Mouse (Mus musculus) left cerebral cortex, postnatal 14 days (tissue): ENCODE data around the gene 6820408C15Rik. TPM values are rescaled to one million over a fixed set of nuclear protein-coding genes. Genes with fewer than 3 reads are reported as not detected.

Experiments used
- DNase-seq, 2 experiments: peaks; one replicate each; pipeline ENCODE4 v3.0.0; 2021 to 2022; ENCODE audit warnings: low spot score in 2 of 2, mixed read lengths in 1 of 2
- intact Hi-C: fragments of 180-260 bp; cut with DNase I; formaldehyde crosslinking; loops from one replicate; pipeline ENCODE4 v1.15.1; 2025
- long read RNA-seq, 2 experiments: library from polyadenylated mRNA; stranded (forward); transcript quantifications; one replicate each; pipeline ENCODE4 v2.0.0; 2021
- total RNA-seq, 2 experiments: library from RNA; stranded (reverse); gene quantifications; 2 replicates each; pipeline ENCODE4 v1.2.3; 2021

6820408C15Rik gene
- 1 to 10 TPM; 3.1 to 3.3 TPM for total RNA-seq
- long read RNA-seq, experiment 1, partial matches to known transcripts = 3 of 6 reads
- long read RNA-seq, experiment 1, other reads (novel, unspliced or antisense) = 3 of 6 reads
- long read RNA-seq, experiment 2, partial matches to known transcripts = 2 of 3 reads
- long read RNA-seq, experiment 2, other reads (novel, unspliced or antisense) = 1 of 3 reads

DNA sequence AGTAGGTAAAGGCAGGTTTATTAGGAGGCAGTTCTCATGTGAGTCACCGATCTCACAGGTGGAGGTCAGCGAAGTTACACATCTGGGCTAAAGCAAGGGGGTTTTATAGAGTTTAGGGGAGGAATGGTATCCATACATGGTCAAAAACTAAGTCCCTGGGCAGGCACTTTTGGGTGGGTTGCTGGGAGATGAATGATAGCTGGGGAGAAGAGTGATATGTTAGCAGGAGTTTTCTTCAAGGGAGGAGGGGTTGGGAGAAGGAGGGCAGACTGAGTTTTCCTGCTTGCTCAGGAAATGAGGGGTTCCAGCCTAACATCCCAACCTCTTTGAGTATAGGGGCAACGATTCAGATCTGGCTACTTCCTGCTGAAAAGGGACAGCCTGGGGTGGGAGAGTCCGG, at the start of gene 6820408C15Rik:
Gene 6820408C15Rik, plus strand, starts transcription at position 301 of the 400 bp plus-strand sequence.
- DNase-seq = no peak
- intact Hi-C loops = no loop called here

- intact Hi-C loops = loop anchor here (10.0 kb wide), 1 partner anchor 343 kb away; no protein-coding TSS in a partner anchor
- DNase-seq = no peak
Observed at GRCm38 (mm10) chr2:152367917-152368316, 47.5 kb upstream of the 6820408C15Rik start.

DNA sequence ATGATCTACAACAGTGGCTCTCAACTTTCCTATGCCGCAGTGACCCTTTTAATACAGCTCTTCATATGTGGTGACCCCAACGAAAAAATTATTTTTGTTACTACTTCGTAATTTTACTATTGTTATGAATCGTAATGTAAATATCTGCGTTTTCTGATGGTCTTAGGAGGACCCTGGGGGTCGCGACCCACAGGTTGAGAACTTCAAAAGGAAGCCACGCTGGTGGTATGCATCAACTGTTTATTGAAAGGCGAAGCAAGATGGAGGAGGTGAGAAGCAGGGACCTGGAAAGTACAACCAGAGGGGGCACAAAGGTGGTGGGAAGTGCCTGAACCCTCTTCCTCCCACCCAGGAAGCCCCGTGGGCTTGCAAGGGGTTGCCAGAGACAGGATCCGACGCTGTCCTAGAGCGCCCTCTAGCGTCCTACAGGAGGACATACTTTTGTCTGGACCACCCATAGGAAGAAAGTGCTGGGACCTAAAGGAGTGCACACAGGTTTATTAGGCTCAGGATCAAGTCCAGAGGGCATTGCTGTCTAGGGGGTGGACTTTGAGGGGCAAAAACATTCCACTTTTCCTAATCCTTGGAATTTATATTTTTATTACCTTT, 46.8 kb upstream of the 6820408C15Rik start:
- intact Hi-C loops = loop anchor here (10.0 kb wide), 1 partner anchor 344 kb away; no protein-coding TSS in a partner anchor

GRCm38 (mm10) chr2:152372104-152372503, 43.3 kb upstream of the 6820408C15Rik start:
- DNase-seq = no peak
- intact Hi-C loops = no loop called here

More for the DNA sequence above, 46.8 kb upstream of the 6820408C15Rik start:
- DNase-seq = peak; percentile 52 to 67

DNA sequence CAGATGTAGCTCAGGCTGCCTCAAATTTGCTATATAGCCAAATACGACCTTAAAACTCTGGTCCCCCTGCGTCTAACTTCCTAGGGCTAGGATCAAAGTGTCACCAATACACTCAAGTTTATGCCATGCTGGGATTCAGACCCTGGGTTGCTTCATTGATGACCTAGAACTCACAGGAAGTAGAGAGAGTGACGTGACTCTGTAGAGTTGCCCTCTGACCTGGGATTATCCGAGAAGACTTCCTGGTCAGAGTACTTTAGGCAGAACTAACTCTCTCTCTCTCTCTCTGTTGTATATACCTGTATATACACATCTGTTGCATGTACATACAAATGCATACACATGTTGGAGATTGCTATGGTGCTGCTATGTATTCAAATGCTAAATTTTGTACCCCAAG, 42.7 kb upstream of the 6820408C15Rik start:
- intact Hi-C loops = no loop called here
- no peak for DNase-seq

- DNase-seq = no peak
- intact Hi-C loops = no loop called here
Observed at GRCm38 (mm10) chr2:152373547-152373946, 41.8 kb upstream of the 6820408C15Rik start.

DNA sequence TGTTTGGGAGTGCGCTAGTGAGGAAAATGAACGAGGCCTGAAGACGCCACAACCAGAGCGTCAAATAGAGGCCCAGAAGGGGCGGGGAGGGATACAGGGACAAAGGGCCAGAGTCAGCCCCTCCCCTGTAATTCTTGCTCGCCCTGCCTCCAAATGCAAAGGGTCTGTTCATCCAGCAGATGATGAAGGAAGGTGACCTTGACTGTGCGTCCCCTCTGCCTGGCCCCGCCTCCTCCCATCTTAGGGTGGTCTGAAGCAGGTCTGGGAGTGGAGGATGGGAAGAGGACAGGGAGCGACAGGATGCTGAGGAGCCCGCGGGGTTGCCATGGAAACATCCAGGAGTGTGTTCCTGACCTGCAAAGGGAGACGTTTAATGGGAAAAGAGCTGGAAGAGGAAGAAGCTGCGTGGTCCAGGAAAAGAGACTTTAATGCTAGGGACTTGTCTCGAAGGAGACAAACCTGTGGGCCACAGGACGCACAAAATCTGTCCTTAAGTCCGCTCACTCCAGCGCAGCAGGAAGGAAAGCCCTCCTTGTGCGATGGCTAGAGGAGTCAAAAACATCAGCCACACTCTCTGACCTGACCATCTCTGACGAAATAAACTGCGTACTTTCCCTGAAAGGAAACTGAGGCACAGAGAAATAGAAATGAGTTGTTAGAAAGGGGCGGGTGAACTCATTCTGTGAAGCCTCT, 39.6 kb upstream of the 6820408C15Rik start:
- intact Hi-C loops = no loop called here
- peak; percentile 59 to 66 for DNase-seq

DNA sequence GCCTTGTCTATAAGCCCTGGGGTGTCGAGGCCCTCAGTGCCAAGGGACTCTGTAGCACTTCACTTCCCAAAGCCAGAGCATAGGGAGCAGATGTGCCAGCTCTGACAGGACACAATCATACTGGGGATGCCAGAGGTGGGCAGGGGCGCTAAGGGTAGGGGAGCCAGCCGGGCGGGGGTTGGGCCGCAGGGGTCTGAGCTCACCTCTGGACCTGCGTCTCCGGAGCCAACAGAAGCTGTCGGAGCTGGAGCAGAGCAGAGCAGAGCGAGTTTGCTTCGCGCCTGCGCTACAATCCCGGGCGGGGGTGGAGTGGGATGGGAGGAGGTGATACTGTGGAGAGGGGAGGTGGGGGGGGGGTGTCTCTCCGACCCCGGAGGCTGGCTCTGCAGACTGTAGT, 39.0 kb upstream of the 6820408C15Rik start, which contains the start of gene Nrsn2:
Gene Nrsn2, minus strand, starts transcription at position 294 of the 397 bp plus-strand sequence.
- peak in 1 of 2 experiments; percentile 40 for DNase-seq
- intact Hi-C loops = no loop called here

DNA sequence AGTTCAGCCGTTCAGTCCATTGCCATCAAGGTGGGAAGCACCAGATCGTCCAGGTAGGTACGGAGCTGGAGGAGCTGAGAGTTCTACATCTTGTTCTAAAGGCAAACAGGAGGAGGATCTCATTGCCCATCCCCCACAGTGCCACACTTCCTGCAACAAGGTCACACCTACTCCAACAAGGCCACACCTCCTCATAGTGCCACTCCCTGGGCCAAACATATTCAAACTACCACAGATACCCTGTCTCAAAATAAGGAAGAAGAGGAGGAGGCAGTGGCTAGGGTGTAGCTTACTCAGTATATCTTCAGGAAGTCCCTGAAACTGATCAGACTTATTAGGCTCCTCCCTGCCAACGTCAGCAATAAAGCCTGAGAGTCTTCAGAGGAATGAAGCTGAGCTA, 31.2 kb upstream of the 6820408C15Rik start:
- no peak for DNase-seq
- intact Hi-C loops = no loop called here

DNA sequence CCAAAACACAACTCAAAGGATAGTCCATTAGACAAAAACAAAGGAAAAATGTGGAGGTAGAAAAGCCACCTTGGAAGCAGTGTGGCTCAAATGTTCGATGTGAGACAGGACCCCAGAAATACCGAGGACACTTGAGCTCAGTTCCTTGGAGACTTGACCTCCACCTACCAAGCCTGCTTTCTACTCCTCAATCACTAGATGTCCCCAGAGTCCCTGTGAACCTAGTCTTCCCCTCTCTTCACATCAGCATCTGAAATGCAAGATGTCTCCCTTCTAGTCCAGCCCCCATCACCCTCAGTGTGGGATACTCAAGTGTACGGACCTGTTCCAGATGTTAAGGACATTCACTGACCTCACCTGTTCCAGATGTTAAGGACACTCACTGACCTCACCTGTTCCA, 22.6 kb upstream of the 6820408C15Rik start:
- intact Hi-C loops = loop anchor here (1.0 kb wide), 1 partner anchor 45 kb away; no protein-coding TSS in a partner anchor
- peak; percentile 60 to 79 for DNase-seq

- no peak for DNase-seq
- intact Hi-C loops = no loop called here
Observed at GRCm38 (mm10) chr2:152393225-152394017, 22.0 kb upstream of the 6820408C15Rik start.

GRCm38 (mm10) chr2:152395271-152395920, 20.0 kb upstream of the 6820408C15Rik start:
- intact Hi-C loops = no loop called here

DNA sequence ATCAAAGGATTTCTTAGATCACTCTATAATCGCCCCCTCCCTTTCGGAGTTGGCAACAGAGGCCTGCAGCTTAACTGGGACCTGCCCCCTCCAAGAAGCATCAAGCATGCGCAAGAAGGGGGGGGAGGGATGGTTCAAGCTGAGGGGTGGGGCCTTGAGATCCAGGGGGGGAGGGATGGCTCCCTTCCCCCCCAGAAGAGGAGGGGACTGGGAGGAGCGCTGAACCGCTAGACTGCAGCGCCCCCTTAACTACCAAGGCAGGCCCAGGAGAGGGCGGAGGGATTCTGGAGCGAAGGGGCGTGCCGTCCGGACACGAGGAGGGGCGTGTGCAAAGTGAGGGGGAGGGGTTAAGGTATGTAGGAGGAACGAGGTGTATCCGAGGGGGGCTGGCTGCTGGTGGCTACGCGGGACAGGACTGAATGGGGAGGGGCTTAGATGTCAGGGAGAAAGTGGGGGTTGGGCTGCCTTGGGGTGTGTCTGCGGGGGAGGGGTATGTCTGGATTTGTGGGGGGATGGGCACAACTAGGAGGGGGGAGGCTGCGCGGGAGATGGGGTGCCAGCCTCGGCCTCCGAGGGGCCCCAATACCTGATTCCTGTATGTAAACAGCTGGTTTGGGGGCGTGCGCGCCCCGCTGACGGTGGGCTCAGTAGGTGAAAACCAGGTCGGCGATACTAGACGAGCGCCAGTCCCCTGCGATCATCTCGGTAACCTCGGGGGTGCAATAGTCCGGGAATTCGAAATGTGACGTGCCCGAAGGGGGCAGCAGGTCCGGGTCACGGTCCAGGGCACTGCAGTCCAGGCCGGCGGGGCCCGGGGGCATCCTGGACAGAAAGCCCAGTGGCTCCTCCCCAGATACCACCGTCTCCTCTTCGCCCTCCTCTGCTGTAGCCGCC, 19.0 kb upstream of the 6820408C15Rik start:
- peak; percentile 89 to 96 for DNase-seq
- intact Hi-C loops = no loop called here

More at GRCm38 (mm10) chr2:152395271-152395920, 20.0 kb upstream of the 6820408C15Rik start:
- DNase-seq = no peak

DNA sequence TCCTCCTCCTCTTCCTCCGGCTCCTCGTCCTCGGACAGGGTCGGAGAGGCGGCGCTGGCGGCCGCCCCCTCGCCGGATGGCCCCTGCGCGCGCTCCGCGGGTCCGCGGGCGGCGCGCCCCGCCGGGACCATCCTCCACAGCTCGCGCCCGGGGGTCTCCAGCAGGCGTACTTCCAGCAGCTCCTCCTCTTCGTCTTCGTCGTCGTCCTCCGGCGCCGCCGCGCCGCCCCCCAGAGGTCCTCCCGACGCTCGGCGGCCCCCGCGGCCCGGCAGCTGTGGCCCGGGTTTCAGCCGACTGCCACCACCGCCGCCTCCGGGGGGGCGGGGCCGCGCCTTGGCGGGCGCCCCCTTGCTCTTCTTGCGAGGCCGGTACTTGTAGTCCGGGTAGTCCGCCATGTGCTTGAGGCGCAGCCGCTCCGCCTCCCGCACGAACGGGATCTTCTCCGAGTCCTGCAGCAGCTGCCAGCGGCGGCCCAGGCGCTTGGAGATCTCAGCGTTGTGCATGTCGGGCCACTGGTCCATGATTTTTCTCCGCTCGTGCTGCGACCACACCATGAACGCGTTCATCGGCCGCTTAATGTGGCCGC, 18.3 kb upstream of the 6820408C15Rik start:
- DNase-seq = peak; percentile 83 to 93
- intact Hi-C loops = no loop called here

DNA sequence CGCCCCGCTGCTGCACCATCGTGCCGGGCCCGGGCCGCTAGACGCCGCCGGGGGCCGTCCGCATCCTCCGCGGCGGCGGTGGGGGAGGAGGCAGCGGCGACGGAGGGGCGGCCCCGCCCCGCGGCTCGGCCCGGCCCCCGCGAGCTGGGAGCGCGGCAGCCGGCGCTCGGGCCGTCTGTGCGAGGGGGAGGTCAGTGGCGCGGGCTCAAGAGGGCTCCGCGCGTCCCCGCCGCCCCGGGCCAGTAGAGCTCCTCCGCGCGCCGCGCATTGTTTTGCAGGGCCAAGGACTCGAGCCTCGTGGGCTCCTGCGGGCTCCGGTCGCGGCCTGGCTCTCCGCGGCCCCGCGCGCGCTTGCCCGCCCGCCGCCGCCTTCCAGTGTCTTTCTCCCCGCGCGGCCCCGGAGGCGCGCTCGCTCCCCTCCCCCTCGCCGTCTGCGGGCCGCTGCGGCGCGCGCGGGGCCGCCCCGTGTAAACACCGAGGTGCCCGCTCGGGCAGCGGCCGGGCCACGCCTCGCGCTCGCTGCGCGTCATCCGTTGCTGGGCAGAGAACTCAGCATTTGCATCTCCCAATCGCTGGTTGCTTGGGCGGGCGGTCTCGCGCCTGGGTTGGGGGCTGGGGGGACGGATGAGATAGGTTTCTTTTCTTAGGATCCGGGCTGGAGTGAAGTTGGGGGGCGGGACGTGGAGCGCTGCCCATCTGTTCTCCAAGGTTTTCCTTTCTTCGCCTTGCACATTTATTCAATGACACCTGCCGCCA, 17.5 kb upstream of the 6820408C15Rik start, which contains the start of gene Sox12:
Gene Sox12, minus strand, starts transcription at position 384 of the 756 bp plus-strand sequence.
- intact Hi-C loops = loop anchor here (1.0 kb wide), 1 partner anchor 16 kb away; no protein-coding TSS in a partner anchor

DNA sequence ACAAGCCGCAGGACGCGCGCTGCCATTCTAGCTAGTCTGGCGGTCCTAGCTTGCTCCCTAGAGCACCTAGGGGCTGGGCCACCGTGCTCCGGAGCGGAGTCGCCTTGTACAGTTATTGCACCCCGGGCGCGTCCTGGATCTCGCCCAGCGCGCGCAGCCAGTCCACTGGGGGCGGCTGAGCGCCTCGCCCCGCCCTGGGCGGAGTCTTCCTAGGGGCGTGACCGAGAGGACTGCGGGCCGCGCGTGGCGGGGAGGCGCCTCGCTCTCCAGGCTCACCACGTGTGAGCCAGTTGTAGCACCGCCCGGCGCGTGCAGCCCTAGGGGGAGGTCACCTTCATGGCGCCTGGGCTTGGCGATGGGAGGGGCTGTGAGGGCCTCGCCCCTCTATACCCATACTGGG, 16.7 kb upstream of the 6820408C15Rik start:
- DNase-seq = peak; percentile 90 to 95
- intact Hi-C loops = loop anchor here (1.0 kb wide), 1 partner anchor 16 kb away; no protein-coding TSS in a partner anchor

More for the DNA sequence above, 17.5 kb upstream of the 6820408C15Rik start, which contains the start of gene Sox12:
- peak; percentile 98 to 99 for DNase-seq

- DNase-seq = peak in 1 of 2 experiments; percentile 67
- intact Hi-C loops = no loop called here
Observed at GRCm38 (mm10) chr2:152399122-152399542, 16.3 kb upstream of the 6820408C15Rik start.
